Mouse (Mus musculus): ENCODE results near the gene Armcx4.
"Not testable (repeated sequence)": the region's sequence is repeated elsewhere in the genome, so short reads cannot be mapped to it uniquely, and the experiment has no call there.

Armcx4 gene

GRCm38 (mm10) chrX:134686267-134686666 lies at the start of gene Armcx4:
Gene Armcx4 (plus strand): TSS chrX:134686519.
- peak; percentile 76 for DNase-seq (ENCODE audit: low spot score)

GRCm38 (mm10) chrX:134641000-134641760 lies 45.1 kb upstream of the Armcx4 start:
- DNase-seq (ENCODE audit: low spot score), result no peak

- DNase-seq (ENCODE audit: low spot score), result no peak
Observed at GRCm38 (mm10) chrX:134646338-134646737, 40.0 kb upstream of the Armcx4 start.

GRCm38 (mm10) chrX:134647421-134647820 lies 38.9 kb upstream of the Armcx4 start:
- no peak for DNase-seq (ENCODE audit: low spot score)

- DNase-seq (ENCODE audit: low spot score), result peak; percentile 78
Observed at GRCm38 (mm10) chrX:134648031-134648692, 38.2 kb upstream of the Armcx4 start.

GRCm38 (mm10) chrX:134652061-134652460 lies 34.3 kb upstream of the Armcx4 start:
- no peak for DNase-seq (ENCODE audit: low spot score)

- no peak for DNase-seq (ENCODE audit: low spot score)
Observed at GRCm38 (mm10) chrX:134661586-134661985, 24.7 kb upstream of the Armcx4 start.

GRCm38 (mm10) chrX:134675022-134675421 lies 11.3 kb upstream of the Armcx4 start:
- DNase-seq (ENCODE audit: low spot score), result no peak

- DNase-seq (ENCODE audit: low spot score), result no peak
Observed at GRCm38 (mm10) chrX:134675959-134676358, 10.4 kb upstream of the Armcx4 start.

- no peak for DNase-seq (ENCODE audit: low spot score)
Observed at GRCm38 (mm10) chrX:134684936-134685335, 1.4 kb upstream of the Armcx4 start.

- DNase-seq (ENCODE audit: low spot score), result peak; percentile 35
Observed at GRCm38 (mm10) chrX:134686739-134687171, 436 bp downstream of the Armcx4 start.

- DNase-seq (ENCODE audit: low spot score), result no peak
Observed at GRCm38 (mm10) chrX:134689676-134690075, 3.4 kb downstream of the Armcx4 start.

- DNase-seq (ENCODE audit: low spot score), result no peak
Observed at GRCm38 (mm10) chrX:134690871-134691539, 4.7 kb downstream of the Armcx4 start.

GRCm38 (mm10) chrX:134691540-134691935 lies 5.2 kb downstream of the Armcx4 start:
- DNase-seq (ENCODE audit: low spot score), result no peak

GRCm38 (mm10) chrX:134716863-134717262 lies 30.5 kb downstream of the Armcx4 start:
- no peak for DNase-seq (ENCODE audit: low spot score)

GRCm38 (mm10) chrX:134717752-134718308 lies 31.5 kb downstream of the Armcx4 start, which contains the start of gene Armcx1:
Gene Armcx1 (plus strand): TSS chrX:134717963.
- DNase-seq (ENCODE audit: low spot score), result peak; percentile 61

- DNase-seq (ENCODE audit: low spot score), result peak; percentile 55
Observed at GRCm38 (mm10) chrX:134718524-134718923, 32.2 kb downstream of the Armcx4 start.

GRCm38 (mm10) chrX:134723762-134724161 lies 37.4 kb downstream of the Armcx4 start:
- not testable (repeated sequence) for DNase-seq (ENCODE audit: low spot score)

- DNase-seq (ENCODE audit: low spot score), result peak; percentile 19
Observed at GRCm38 (mm10) chrX:134729778-134730177, 43.5 kb downstream of the Armcx4 start.

GRCm38 (mm10) chrX:134737796-134738195 lies 51.5 kb downstream of the Armcx4 start:
- no peak for DNase-seq (ENCODE audit: low spot score)

GRCm38 (mm10) chrX:134739160-134739559 lies 52.8 kb downstream of the Armcx4 start:
- DNase-seq (ENCODE audit: low spot score), result no peak

- DNase-seq (ENCODE audit: low spot score), result no peak
Observed at GRCm38 (mm10) chrX:134741862-134742261, 55.5 kb downstream of the Armcx4 start.

Measured in MN1 (cell line).